Mouse (Mus musculus) testis, adult 2 months (tissue): ENCODE results near the gene Wnt3a.

ENCODE experiments used
- CTCF ChIP-seq: fragments of 200-500 bp; IDR thresholded peaks from 2 replicates; pipeline ENCODE4 v1.5.1; 2012; ENCODE audit warnings: low read depth, mild to moderate bottlenecking, inconsistent platforms, low read length, moderate library complexity; ENCODE audit not compliant: control insufficient read depth, insufficient read depth, insufficient replicate concordance
- POLR2A ChIP-seq: fragments of 200-500 bp; IDR thresholded peaks from 2 replicates; pipeline ENCODE4 v1.6.1; 2012; ENCODE audit warnings: low read depth, mild to moderate bottlenecking, inconsistent platforms, low read length, moderate library complexity; ENCODE audit not compliant: control insufficient read depth

DNA sequence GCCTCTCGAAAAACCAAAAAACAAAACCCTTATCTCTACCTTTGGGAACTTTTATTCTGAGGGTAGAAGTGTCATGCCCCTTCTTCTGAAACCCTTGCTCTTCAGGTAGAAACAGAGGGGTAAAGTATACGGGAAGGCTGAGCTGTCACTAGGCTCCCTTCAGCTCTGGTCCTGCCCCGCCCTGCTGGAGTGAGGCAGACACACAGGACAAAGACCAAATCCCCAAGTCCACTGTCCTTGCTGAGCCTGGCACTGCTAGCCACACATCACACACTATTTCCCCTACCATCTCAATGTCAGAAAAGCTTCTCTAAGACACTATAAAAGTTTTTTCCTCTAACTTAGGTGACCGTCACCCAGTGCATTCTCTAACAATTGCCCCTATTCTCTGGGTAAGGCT lies 68.2 kb downstream of the Wnt3a start:
- TF ChIP-seq POLR2A = no peak
- no peak for TF ChIP-seq CTCF
